In the genomic region with DNA sequence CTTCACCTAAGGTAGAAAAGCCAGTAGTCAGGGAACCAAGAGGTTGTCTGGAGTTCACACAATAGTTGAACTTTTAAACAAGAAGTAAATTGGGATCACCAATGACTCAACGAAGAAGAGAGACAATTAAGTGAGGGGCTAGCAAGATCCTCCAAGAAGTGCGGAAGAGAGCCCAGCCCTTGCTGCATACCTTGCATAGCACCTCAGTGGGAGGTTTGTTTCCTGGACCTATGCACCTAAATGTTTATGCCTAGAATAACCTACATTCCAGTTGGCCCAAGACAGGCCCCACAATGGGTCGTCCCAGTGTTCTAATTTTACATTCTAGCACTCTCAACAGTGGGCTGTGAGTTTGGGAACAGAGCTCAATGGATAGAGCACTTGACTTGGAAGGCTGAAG, we compare ENCODE assay signal across 34 mouse cellular contexts. TPM values are rescaled to one million over a fixed set of nuclear protein-coding genes. Genes with fewer than 3 reads are reported as not detected.
"Had no signal": no experiment of that assay in that cellular context is flagged by ENCODE, and none has a peak within 500 bp of the region (broad histone marks: within the 10 kb centered on the region; RNA-seq: fewer than 3 reads in every experiment).

No protein-coding gene starts in this region.

- DNase-seq: gastrocnemius, postnatal 25 days; heart, adult 18-20 months; heart, postnatal 14 days; heart, postnatal 36 days; kidney, adult 18-20 months; kidney, adult 8-10 months; kidney, postnatal 10 days; kidney, postnatal 25 days; kidney, postnatal 4 days; liver; liver, embryonic 13.5 days had no signal

- H3K9ac ChIP-seq: heart, embryonic 13.5 days; heart, embryonic 15.5 days; hindbrain, embryonic 12.5 days; hindbrain, embryonic 14.5 days; intestine, embryonic 15.5 days; limb, embryonic 12.5 days; liver, embryonic 13.5 days; liver, embryonic 15.5 days had no signal

- H3K4me2 ChIP-seq: heart, embryonic 11.5 days; heart, embryonic 13.5 days; heart, embryonic 15.5 days; hindbrain, embryonic 12.5 days; hindbrain, embryonic 14.5 days; intestine, embryonic 15.5 days; limb, embryonic 12.5 days; liver, embryonic 11.5 days; liver, embryonic 13.5 days; liver, embryonic 15.5 days had no signal

- H3K27ac ChIP-seq: heart, embryonic 13.5 days; heart, embryonic 15.5 days; hindbrain, embryonic 12.5 days; hindbrain, embryonic 14.5 days; intestine, embryonic 15.5 days; layer of hippocampus, adult 2 months; left cerebral cortex, adult 2 months; limb, embryonic 10.5 days; limb, embryonic 12.5 days; liver, embryonic 13.5 days; liver, embryonic 15.5 days had no signal

- ATAC-seq: hindbrain, embryonic 16.5 days; inflammation-experienced regulatory T-cells, adult 6 months; intestine, embryonic 15.5 days; intestine, postnatal 0 days had no signal

- H3K9me3 ChIP-seq: heart, embryonic 13.5 days; heart, embryonic 15.5 days; hindbrain, embryonic 12.5 days; intestine, embryonic 15.5 days; limb, embryonic 10.5 days; limb, embryonic 12.5 days; liver, embryonic 13.5 days; liver, embryonic 15.5 days had no signal

- H3K4me3 ChIP-seq: heart, embryonic 13.5 days; heart, embryonic 15.5 days; hindbrain, embryonic 12.5 days; intestine, embryonic 15.5 days; layer of hippocampus, adult 2 months; left cerebral cortex, adult 2 months; limb, embryonic 10.5 days; limb, embryonic 12.5 days; liver, embryonic 13.5 days; liver, embryonic 15.5 days had no signal

- H3K36me3 ChIP-seq: heart, embryonic 13.5 days; heart, embryonic 15.5 days; hindbrain, embryonic 12.5 days; intestine, embryonic 15.5 days; limb, embryonic 10.5 days; limb, embryonic 12.5 days; liver, embryonic 13.5 days; liver, embryonic 15.5 days had no signal

- H3K4me1 ChIP-seq: heart, embryonic 13.5 days; heart, embryonic 15.5 days; hindbrain, embryonic 12.5 days; intestine, embryonic 15.5 days; limb, embryonic 10.5 days; limb, embryonic 12.5 days; liver, embryonic 13.5 days; liver, embryonic 15.5 days had no signal

- H3K27me3 ChIP-seq: heart, embryonic 13.5 days; heart, embryonic 15.5 days; hindbrain, embryonic 12.5 days; intestine, embryonic 15.5 days; limb, embryonic 12.5 days; liver, embryonic 13.5 days; liver, embryonic 15.5 days had no signal

RNA-seq across cellular contexts. Expression of a gene that starts 43.7 kb away (rescaled TPM):
- total RNA-seq: gastrocnemius, adult 18-20 months; gastrocnemius, adult 8-10 months; hematopoietic stem cell, adult 5-6 weeks; layer of hippocampus, adult 2 months; layer of hippocampus, postnatal 10 days; layer of hippocampus, postnatal 25 days had no signal
- polyA plus RNA-seq: hindbrain, embryonic 12.5 days; hindbrain, embryonic 14.5 days; hindbrain, embryonic 16.5 days; kidney, embryonic 14.5 days; limb, embryonic 10.5 days; liver, embryonic 13.5 days; liver, embryonic 15.5 days had no signal

RNA-seq across cellular contexts. Expression of a gene that starts 57.5 kb away (rescaled TPM):
- total RNA-seq: gastrocnemius, adult 18-20 months; layer of hippocampus, postnatal 25 days; left cerebral cortex, adult 2 months; left cerebral cortex, postnatal 14 days; left cerebral cortex, postnatal 36 days had no signal
- polyA plus RNA-seq: hindbrain, embryonic 14.5 days; limb, embryonic 10.5 days; limb, embryonic 12.5 days had no signal
